Mouse (Mus musculus): ENCODE data around the gene Pdia4.
A peak's percentile ranks its signal among the peaks of the same experiment; 100 is the strongest.
"Not testable (repeated sequence)": the region's sequence is repeated elsewhere in the genome, so short reads cannot be mapped to it uniquely, and the experiment has no call there.

Pdia4 gene

DNA sequence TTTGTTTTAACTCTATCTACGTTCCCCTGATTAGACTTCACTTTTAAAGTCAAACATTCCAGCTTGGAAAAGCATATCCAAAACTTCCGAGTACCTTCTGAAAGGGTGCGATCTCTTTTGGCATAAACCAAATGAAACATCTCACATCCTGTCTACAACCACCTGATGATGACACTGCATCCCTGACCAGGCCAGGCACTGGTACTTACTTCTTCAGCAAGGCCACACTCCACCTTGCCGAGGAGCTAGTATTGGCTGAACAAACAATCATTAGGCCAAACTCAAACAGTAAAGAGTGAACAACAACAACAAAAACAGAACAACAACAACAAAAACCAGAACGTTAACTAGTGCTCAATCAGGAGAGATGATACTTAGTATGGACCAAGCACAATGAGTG lies 1.9 kb downstream of the Pdia4 start:
- no peak for DNase-seq (ENCODE audit: low read depth)

DNA sequence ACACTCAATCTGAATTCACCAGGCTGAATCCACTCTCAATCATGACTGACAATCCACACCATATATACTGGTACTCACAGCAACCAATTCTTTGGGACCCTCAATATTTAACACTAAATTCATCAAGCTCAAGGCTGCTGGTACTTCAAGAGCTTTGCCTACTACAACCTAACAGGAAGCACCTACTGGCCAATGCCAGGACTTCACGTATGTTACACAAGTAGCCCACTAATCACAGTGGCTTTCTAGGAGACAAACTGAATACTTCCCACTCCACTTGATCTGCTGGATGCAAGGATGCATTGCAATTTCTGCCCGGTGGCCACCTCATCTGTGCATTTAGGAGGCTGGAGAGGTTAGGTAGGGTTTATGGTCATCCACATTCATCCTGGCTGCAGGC lies 3.0 kb downstream of the Pdia4 start:
- DNase-seq (ENCODE audit: low read depth): no peak

DNA sequence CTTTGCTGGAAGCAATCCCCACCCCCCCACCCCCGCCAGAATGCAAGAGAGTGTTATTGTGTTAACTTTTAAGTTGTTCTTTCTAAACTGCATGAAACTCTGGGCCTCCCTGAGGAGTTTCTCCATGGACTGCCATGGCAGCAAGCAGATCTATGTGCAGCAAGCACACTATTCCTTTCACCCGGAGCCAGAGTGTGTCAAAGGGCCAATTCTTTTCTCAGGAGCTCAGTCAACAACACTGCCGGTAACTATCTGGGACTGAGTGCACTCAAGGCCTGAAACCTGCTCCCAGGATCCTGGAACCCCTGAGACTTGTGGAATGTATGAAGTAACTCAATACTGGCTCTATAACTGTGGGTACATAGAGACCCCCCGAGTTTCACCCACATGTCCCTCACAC lies 4.2 kb downstream of the Pdia4 start:
- DNase-seq (ENCODE audit: low read depth): no peak

DNA sequence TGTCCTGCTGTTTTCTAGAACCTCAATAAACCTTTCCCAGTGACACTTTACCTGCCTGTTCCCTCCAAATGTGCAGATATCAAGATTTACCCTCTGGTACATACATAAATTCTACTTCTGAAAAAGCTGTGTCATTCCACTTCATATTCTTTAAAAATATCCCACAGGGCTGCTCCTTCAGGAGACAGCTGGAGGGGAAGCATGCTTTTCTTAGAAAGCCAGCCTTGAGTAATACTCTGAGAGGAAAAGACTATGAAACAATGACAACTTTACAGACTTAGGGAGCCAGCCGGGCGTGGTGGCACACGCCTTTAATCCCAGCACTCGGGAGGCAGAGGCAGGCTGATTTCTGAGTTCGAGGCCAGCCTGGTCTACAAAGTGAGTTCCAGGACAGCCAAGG lies 4.7 kb downstream of the Pdia4 start:
- DNase-seq (ENCODE audit: low read depth): no peak

DNA sequence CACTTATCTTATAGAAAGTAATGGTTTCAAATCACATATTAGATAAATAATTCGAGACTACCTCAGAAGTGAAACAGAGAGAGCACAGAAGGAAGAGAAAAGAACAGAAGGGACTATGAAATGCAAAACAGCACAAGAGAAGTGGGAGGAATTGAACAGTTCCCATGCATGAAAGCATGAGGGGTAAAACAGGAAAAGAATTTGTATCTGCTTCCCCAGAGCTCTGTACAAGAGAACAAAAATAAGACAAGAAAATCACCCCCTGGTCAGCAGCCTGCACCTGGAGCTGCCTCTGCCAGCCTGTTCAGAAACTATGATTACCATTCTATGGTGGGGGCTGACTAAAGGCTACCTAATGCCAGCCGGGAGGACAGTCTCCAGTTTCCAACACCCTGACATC lies 5.8 kb downstream of the Pdia4 start:
- DNase-seq (ENCODE audit: low read depth): no peak

DNA sequence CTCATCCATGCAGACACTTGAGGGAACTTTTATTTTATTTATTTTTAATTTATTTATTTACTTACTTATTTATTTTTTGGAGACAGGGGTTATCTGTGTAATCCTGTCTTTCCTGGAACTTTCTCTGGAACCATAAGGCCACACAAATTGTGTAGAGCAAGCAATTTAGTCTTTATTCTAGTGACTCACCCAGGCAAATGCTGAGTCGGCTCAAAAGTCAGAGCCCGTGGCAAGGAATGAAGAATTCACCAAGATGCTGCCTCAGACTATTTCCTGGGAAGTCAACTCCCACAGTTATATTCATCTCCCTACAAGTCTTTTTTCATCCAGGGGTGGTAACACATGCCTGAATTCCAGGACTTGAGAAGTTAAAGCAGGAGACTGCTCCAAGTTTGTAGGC lies 7.7 kb downstream of the Pdia4 start:
- DNase-seq (ENCODE audit: low read depth): no peak

DNA sequence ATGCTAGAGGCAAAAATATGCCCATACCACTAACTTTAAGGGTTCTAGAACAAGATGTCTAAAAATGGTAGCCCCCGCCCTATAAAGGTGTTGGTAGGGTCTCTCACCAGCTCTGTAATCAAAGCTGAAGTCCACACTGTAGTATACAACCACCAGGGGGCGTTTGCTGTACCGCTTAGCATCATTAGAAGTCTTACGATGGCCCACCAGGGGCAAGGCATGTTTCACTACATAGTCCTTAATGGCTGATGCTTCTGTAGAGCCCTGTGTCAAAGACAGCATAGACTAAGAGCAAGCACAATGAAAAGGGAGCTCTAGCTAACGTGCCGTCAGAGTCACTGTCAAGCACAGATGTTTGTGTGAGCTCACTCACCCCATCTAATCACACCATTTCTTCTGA lies 14.2 kb downstream of the Pdia4 start:
- DNase-seq (ENCODE audit: low read depth): no peak

DNA sequence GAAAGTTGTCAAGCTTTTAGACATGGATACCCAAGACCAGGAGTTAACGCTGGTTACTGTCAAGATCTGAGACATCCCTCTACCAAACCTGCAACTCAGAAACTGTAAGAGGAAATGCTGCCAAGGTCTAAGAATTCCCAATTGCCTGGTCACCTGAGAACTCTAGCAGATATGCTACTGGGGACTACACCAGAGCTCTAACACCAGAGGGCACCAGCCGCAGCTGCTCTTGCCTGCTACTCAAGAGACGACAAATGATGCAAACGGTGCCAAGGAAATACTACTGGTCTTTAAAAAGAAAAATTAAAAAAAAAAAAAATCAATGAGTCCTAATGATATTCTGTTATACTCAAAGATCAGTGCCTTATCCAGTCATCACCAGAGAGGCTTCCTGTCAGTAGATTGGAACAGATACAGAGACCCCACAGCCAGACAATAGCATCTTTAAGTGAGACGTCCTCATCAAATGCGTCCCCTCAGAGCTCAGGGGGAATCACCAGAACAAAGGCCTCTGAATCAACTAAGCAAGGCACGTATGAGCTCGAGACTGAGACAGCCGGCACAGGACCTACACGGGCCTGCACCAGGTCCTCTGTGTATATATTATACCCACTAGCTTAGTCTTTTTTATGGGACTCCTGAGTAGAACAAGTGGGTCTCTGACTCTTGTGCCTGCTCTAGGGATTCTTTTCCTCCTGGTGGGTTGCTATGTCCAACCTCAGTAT lies 19.0 kb downstream of the Pdia4 start:
- DNase-seq (ENCODE audit: low read depth): no peak

DNA sequence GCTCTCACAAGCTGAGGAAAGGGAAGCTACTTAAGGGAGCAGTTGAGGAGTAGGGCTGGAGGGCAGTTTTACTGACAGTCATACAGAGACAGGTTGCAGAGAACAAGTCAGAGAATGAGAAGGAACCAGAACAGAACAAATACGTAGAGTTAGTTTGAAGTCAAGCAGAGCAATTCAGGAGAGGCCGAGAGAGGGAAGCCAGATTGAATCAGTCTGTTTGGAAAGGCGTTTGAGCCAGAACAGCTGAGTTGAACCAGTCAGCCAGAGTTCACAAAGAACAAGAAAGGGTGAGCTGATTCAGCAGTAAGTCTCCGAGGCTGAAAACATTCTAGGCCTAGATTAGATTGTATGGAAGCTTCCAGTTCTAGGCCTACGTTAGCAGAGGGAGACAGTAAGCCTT lies 19.9 kb downstream of the Pdia4 start:
- no peak for DNase-seq (ENCODE audit: low read depth)

DNA sequence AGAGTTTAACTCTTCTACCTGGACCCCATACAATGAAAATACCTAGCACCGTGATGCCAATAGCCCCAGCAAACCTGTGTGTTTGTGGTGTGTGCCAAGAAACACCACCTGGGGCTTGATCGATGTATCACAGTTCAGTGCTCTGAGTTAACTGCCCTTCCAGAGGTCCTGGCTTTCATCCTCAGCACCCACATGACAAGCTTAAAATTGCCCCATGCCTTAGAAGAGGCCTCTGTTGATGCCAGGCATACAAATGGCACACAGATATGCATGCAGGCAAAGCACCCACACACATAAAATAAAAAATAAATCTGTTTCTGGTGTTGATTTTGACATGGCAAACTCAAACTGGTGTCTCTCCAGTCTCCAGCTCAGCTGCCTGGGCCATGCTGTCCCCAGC lies 20.7 kb downstream of the Pdia4 start:
- no peak for DNase-seq (ENCODE audit: low read depth)

DNA sequence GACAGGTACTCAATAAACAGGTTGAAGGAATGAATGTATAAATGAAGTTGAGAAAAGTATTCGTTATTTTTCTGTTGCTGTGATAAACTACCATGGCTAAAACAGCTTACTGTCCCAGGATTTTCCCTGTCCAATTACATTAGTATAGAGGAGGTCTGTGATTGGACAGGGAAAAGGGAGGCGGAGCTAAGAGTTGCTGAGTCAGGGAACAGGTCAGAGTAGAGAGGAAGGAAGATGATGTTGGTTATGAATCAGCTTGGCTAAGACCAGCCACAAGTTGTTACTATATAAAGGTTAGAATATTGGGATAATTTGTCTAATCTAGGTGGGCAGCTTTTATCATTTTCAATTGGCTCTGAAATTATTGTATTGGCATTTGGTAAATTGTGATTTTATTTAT lies 22.5 kb downstream of the Pdia4 start:
- DNase-seq (ENCODE audit: low read depth): no peak

DNA sequence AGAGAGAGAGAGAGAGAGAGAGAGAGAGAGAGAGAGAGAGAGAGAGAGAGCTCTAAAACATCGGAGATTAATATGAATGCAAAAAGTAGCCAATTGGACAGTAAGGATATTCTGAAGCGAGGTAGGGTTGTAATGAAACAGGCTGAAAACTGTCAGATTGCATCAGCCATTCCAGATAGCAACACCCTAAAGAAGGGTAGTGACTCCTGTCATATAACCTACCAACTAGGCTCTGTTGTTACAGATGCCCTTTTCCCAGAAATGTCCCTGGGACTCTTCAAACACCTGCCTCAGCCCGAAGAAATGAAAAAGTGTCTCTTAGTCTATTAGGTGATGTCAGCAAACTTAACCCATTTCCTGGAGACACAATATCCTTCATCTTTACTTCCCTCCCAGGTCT lies 24.4 kb downstream of the Pdia4 start:
- no peak for DNase-seq (ENCODE audit: low read depth)

DNA sequence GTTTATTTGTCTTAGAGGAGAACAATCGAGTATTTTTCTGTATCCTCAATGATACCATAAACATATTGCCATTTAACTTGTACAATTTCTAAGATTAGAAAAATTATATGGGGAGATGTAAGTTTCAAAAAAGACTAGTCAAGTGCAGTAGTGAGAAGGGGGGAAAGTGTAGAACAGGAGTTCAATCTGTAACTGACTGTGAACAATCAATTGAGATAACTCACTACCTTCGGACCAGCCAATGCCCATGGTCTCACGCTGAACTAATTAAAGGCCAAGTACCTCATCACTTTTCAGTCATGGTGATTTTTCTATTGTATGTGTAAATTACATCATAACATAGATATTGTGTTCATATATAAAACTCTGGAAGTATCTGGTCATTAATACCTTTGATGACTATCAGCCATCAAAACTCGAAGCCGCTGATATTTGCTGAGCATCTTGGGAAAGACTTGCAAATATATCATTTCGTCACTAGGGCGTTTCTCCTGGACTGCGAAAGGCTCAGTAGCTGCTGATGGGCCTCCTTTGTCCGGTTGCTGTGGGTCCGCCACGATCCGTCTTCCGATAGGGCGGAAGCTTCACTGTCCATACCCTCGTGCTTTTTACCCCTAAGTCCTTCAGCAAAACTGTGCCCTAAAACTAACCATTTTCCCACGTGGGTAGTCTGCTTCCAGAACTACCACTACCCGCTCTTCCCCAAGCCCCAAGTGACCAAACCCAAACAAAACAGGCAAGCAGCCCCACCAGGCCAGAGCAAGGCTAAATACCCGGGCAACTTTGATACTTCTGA lies 25.1 kb downstream of the Pdia4 start:
- no peak for DNase-seq (ENCODE audit: low read depth)

DNA sequence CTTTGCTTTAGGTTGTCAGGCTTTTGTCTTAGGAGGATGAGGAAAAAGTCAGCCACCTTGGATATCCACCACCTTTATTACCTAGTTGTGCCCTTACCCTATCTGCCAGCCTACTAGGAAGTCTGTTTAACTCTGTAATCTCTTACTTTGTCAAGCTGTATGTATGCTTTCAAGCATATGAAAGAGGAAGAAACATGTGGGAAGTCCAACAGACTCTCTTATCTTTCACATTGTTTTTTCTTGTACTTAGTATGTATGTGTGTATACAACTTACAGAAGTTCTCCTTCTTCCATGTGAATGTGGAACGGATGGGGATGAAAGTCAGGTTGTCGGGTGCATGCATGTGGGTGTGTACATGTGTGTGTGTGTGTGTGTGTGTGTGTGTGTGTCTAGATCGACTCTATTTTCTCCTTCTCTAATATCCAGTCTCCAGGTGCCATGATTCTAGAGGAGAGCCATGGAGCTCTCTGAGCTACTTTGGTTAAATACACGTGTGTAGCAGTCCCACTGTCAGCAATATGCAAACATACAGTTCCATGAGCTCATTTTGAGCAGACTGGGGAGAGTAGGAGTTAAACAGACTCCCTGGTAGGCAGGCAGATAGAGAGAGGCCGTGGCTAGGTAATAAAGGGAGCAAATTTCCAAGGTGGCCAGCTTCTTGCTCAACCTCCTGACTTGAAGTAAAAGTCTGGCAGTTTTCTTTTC lies 28.4 kb downstream of the Pdia4 start:
- DNase-seq (ENCODE audit: low read depth): no peak

DNA sequence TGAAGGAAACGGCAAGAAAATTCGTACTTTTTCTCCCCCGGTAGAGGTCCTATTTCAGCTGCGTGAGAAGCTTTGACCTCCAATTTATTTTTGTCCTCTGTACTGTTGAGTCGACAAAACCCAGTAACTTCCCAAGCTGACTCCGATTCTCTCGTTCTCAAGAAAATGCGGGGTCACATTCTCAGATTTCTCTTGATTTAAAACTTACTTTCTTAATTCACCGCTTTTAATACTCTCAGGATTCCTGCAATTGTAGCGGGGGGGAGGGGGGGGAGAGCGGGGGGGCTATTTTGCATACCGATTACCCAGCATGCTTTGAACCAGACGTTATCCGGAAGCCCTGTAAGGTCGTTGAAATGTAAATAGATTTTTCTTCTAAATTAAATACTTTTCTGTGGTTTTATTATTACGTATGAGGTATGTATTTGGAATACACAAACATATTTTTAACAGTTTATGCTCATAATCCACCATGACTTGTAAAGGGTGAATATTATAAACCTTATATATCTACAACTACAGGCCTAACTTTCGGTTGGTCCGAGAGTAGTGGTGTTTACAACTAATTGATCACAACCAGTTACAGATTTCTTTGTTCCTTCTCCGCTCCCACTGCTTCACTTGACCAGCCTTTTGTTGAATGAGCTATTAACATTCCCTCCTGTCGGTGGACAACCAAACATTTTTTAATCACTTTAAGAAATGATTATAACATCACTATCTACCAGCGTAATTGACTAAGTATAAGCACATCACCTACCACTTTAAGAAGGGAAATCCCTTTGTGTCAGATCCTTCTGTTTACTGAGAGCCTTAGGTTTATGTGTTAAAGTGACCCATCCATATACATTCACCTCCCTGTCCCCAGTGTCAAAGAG lies 31.9 kb downstream of the Pdia4 start:
- DNase-seq (ENCODE audit: low read depth): peak; percentile 63

DNA sequence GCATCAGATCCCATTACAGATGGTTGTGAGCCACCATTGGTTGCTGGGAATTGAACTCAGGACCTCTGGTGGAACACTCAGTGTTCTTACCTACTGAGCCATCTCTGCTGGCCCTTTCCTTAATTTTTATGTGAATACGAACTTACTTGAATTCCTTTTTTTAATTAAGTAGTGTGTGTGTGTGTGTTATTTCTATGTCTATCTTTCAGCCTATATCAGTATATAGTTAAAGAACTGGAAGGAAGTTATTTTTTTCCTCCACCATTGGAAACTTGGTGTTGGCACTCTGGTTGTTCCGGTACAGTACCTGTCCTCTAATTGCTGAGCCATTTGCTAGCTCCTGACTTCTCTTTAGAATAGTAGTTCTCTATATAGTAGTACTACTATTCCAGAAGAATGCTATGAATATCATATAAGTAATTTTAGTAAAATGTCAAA lies 32.6 kb downstream of the Pdia4 start:
- peak; percentile 33 for DNase-seq (ENCODE audit: low read depth)

DNA sequence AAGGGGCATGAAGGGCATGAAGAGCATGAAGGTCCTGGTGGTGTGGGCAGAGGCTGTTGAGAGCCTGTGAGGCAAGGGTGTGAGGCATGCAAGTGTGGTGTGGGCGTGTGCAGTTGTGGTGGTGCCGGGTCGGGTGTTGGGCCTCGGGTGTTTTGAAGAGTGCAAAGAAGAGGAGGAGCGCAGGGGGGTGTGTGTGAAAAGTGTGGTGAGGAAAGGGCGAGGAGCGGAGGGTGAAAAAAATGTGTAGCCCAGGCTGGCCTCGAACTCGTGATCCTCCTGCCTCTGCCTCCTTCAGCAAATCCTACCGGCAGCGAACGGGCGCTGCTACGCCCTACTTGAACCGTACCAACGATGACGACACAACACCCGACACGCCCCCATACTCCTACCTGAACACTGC lies 41.5 kb downstream of the Pdia4 start:
- not testable (repeated sequence) for DNase-seq (ENCODE audit: low read depth)

DNA sequence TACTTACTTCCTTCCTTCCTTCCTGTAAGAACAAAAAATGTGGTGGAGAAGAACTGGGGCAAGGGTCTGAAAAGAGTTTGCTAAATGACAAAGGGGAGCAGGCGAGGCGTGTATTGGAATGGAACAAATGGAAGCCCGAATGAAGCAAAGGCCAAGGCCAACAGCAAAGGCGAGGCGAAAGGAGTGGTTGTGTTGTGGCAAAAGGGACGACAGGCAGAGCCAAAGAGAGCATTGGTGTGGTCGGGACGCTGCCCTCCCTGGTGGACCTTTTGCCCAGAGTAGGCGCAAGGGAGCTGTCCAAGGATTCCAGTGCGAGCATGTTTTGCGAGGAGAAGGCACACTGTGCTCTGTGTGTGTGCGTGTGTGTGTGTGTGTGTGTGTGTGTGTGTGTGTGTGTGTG lies 42.1 kb downstream of the Pdia4 start:
- not testable (repeated sequence) for DNase-seq (ENCODE audit: low read depth)

DNA sequence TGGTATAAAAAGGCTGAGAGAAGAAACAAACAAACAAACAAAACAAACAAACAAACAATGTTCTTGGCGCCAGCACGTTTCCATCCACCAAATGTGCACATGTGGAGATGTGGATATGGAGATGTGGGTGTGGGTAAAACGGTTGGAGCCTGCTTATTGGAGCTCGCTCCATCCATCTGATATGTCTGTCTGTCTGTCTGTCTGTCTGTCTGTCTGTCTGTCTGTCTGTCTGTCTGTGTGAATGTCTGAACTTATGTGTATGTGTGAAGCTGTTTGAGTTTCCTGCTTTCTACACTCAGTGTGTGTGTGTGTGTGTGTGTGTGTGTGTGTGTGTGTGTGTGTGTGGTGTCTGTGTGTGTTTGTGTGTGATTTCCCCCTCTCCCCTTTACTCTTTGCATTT lies 43.4 kb downstream of the Pdia4 start:
- not testable (repeated sequence) for DNase-seq (ENCODE audit: low read depth)

DNA sequence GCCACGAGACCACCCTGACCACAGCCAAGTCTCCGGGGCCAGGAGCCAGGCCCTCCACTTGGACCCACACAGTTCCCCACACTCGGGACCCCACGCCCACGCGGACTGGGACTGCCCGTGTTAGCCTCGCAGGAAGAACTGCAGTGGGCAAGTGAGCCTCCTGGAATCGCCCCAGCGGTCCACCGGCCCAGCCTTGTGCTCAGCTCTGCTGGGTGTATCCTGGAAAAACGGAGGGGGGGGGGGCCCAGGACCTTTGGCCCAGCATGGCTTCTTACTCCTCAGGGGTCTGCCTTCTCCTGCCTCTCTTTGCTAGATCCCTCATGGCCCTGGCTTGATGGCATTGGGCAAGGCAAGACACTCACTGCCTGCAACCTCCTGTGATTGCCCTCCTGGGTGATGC lies 44.7 kb downstream of the Pdia4 start:
- not testable (repeated sequence) for DNase-seq (ENCODE audit: low read depth)

DNA sequence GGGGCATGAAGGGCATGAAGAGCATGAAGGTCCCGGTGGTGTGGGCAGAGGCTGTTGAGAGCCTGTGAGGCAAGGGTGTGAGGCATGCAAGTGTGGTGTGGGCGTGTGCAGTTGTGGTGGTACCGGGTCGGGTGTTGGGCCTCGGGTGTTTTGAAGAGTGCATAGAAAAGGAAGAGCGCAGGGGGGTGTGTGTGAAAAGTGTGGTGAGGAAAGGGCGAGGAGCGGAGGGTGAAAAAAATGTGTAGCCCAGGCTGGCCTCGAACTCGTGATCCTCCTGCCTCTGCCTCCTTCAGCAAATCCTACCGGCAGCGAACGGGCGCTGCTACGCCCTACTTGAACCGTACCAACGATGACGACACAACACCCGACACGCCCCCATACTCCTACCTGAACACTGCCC lies 45.9 kb downstream of the Pdia4 start:
- not testable (repeated sequence) for DNase-seq (ENCODE audit: low read depth)

DNA sequence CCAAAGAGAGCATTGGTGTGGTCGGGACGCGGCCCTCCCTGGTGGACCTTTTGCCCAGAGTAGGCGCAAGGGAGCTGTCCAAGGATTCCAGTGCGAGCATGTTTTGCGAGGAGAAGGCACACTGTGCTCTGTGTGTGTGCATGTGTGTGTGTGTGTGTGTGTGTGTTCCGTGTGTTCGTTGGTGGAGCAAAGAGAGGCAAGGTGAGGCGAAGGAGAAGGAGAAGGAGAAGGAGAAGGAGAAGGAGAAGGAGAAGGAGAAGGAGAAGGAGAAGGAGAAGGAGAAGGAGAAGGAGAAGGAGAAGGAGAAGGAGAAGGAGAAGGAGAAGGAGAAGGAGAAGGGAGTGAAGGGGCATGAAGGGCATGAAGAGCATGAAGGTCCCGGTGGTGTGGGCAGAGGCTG lies 50.5 kb downstream of the Pdia4 start:
- DNase-seq (ENCODE audit: low read depth): not testable (repeated sequence)
